Mouse (Mus musculus): ENCODE measurements around the gene Caskin1.
"Not testable (repeated sequence)": the region's sequence is repeated elsewhere in the genome, so short reads cannot be mapped to it uniquely, and the experiment has no call there.

The Caskin1 gene

DNA sequence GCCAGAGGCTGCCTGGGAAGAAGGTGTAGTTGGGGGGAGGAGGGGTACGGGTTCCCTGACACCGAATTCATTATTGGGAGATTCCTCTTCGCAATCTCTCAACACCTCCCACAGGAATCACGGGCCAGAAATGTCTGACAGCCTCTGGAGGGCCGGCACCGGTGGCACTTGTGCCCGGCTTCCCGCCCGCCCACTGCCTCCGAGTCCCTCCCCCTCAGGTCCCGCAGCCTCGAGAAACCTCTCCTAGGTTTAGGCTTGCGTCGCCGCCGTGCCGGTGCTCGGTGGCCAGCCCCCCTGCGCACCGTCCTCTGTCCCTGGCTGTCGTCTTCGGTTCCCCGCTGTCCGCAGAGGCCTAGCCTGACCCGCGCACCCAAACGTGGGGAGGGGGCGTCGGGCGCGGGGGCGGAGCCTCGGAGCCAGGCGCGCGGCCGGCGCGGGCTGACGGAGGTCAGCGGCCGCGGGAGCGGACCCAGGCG, at the start of gene Caskin1:
Gene Caskin1, plus strand, starts transcription at position 416 of the 476 bp plus-strand sequence.
- no peak for DNase-seq (ENCODE audit: low read depth, low spot score)

DNA sequence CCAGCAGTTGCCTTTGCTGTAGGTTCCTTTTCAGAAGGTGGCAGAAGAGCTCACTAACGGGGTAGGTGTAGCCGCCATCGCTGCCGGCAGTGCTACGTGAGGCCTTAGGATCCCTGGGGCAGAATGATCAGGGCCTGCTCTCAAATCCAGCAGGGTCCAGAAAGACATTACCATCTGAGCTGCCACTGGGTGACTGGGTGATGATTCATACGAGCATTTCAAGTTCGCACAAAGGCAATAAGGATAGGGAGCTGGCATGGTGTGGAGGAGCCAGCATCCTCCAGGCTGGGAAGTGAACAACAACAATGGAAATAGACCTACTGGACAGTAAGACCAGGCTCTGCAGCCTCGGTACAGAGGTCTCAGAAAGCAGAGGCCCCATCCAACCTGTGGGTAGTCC, 48.0 kb upstream of the Caskin1 start:
- DNase-seq (ENCODE audit: low read depth, low spot score) = no peak

DNA sequence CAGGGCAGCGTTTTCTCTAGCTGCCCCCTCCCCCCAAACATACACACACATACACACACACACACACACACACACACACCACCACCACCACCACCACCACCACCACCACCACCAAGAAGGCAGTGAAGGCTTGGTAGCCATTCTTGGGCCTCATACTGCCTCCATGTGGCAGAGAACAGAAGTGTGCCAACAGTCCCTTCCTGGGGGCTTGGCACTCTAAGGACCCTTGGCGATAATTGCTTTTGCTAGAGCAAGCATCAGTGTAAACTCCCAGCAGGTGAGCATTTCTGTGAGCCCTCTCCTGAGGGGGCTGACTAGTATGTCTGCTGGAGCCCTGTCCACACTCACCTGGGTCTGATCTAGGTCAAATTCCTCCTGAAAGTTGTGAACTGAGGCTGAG, 47.3 kb upstream of the Caskin1 start:
- DNase-seq (ENCODE audit: low read depth, low spot score) = no peak

GRCm38 (mm10) chr17:24442107-24442506, 46.3 kb upstream of the Caskin1 start:
- DNase-seq (ENCODE audit: low read depth, low spot score) = no peak

- DNase-seq (ENCODE audit: low read depth, low spot score) = no peak
These were observed 45.7 kb upstream of the Caskin1 start, which contains the start of gene Dnase1l2 for GRCm38 (mm10) chr17:24442632-24443155. Dnase1l2 (minus strand) TSS chr17:24443105.

- DNase-seq (ENCODE audit: low read depth, low spot score) = no peak
These were observed 45.0 kb upstream of the Caskin1 start for GRCm38 (mm10) chr17:24443409-24443808.

- DNase-seq (ENCODE audit: low read depth, low spot score) = no peak
These were observed 41.8 kb upstream of the Caskin1 start for GRCm38 (mm10) chr17:24446590-24446989.

DNA sequence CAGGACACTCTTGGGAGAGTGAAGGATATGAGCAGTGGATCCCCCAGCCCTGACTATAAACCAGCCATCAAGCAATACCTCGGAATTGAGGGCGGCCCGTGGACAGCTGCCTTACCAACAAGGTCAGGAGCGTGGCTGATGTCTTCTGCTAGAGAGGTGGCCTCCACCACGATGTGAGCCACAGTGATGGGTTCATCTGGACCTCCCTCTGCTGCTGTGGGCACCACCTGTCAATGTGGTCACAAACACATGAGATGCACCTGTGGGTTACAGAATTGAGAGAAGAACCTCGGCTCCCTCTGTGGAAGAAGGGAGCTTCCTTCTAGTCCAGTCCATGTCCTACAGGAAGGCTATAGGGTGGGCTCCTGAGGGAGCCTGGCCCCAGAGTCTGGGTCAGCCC, 38.9 kb upstream of the Caskin1 start:
- DNase-seq (ENCODE audit: low read depth, low spot score) = no peak

GRCm38 (mm10) chr17:24451220-24451619, 37.2 kb upstream of the Caskin1 start:
- no peak for DNase-seq (ENCODE audit: low read depth, low spot score)

DNA sequence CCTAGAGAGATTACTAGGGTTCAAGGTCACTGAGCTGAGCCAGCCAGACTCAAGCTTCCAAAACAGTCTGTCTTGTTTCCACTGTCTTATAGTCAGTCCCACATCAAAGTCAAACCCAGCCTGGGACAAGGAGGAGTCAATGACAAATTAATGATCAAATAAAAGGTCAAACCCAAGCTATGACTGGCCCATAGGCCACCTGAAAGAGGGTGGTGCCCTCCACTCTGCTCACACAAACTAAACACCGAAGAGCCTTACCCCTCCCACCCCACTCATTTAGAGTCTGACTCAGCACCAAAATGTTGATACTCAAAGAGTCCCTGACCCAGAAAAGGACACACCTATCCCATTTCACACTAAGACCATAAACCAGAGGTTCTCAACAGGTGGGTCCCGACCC, 35.0 kb upstream of the Caskin1 start:
- DNase-seq (ENCODE audit: low read depth, low spot score) = no peak

- DNase-seq (ENCODE audit: low read depth, low spot score) = no peak
These were observed 34.1 kb upstream of the Caskin1 start for GRCm38 (mm10) chr17:24454218-24454755.

- peak; percentile 99 for DNase-seq (ENCODE audit: low read depth, low spot score)
These were observed 33.5 kb upstream of the Caskin1 start for GRCm38 (mm10) chr17:24454756-24455522.

DNA sequence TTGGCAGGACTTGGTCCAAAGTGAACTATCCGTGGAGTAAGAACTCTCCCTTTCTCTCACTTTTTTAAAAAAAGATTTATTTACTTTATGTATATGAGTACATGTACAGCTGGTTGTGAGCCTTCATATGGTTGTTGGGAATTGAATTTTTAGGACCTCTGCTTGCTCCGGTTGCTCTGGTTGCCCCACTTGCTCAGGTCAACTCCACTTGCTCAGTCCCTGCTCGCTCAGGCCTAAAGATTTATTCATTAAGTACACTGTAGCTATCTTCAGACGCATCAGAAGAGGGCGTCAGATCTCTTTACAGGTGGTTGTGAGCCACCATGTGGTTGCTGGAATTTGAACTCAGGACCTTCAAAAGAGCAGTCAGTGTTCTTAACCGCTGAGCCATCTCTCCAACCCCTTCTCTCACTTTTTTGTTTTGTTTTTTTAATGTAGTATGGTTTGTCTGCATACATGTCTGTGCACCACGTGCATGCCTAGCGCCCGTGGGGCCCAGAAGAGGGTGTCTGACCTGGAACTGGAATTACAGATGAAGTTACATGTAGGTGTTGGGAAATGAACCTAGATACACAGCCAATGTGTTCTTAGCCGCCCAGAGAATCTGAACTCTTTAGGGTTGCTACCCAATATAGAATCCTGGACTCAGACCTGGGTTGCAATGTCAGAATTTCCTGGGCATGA, 32.7 kb upstream of the Caskin1 start:
- not testable (repeated sequence) for DNase-seq (ENCODE audit: low read depth, low spot score)

DNA sequence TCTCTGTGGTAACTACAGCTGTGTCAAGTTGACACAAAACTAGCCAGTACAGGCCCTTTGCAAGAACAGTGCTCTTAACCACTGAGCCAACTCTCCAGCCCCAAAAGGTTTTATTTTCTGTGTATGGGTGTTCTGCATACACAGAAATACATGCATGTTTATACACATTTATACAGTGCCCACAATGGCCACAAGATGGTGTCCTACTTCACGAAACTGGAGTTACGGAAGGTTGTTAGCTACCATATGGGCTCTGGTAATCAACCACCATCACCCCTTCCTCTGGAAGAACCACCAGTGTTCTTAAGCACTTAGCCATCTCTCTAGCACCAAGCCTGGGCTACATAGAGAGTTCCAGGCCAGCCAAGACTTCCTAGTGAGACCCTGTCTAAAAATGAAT, 26.8 kb upstream of the Caskin1 start:
- DNase-seq (ENCODE audit: low read depth, low spot score) = no peak

GRCm38 (mm10) chr17:24462932-24463331, 25.5 kb upstream of the Caskin1 start:
- DNase-seq (ENCODE audit: low read depth, low spot score) = no peak

GRCm38 (mm10) chr17:24463374-24464133, 24.8 kb upstream of the Caskin1 start:
- no peak for DNase-seq (ENCODE audit: low read depth, low spot score)

DNA sequence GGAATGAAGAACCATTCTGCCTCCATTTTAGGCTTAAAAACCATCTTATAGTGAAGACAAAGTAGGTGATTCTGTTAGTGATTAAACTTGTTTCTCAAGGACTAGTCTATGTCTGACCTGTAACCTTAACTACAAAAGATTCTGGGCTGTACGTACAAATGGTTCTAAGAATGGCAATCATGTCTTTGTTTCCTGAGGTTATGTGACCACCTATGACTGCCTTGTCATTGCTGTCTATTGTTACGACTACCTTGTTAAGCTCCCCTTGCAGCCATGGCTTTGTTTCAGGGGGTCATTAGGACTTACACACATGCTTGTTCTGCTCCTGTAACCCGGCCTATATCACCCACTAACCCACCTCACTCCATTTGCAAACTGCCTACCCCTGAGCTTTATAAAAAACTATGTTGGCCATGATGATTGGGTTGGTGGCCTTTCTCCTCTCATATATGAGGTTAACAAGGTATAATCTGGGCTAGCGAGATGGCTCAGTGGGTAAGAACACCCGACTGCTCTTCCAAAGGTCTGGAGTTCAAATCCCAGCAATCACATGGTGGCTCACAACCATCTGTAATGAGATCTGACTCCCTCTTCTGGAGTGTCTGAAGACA, 19.7 kb upstream of the Caskin1 start:
- DNase-seq (ENCODE audit: low read depth, low spot score) = no peak

- DNase-seq (ENCODE audit: low read depth, low spot score) = no peak
These were observed 19.0 kb upstream of the Caskin1 start for GRCm38 (mm10) chr17:24469336-24469909.

DNA sequence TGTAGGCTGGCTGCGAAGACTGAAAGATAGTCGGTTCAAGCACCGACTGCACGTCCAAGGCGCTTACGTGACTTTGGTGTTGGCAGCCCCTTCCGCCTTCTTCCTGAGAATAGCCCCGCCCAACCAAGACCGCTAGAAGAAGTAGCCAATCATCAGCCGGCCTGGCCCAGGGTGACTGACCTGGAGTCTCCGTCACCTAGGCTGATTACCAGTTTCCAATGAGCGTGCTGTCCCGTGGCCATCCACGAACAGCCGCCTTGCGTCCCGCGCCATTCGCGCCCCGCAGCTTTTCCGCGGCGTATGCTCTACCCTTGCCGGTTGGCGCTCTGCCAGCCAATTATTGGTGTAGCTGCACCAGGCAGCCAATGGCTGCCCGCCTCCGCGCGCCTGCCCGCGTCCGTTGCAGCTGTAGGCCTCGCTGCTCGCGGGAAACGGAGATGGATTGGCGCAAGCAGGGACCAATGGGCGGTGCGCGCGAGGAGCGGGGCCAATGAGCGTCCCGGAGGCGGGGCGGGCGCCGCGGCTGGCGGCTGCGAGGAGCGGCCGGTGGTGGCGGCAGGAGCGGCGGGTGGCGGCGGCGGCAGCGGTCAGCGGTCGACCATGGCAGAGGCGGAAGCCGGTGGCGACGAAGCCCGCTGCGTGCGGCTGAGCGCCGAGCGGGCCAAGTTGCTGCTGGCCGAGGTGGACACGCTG, 18.3 kb upstream of the Caskin1 start, which contains the start of the genes E4f1 and Pgp:
Gene E4f1, minus strand, starts transcription at position 404 of the 693 bp plus-strand sequence.
Gene Pgp, plus strand, starts transcription at position 483 of the 693 bp plus-strand sequence.
- peak; percentile 99 for DNase-seq (ENCODE audit: low read depth, low spot score)
